Mouse (Mus musculus): ENCODE measurements around the gene Aqp6. TPM values are rescaled to one million over a fixed set of nuclear protein-coding genes. Genes with fewer than 3 reads are reported as not detected.

Gene Aqp6
- polyA plus RNA-seq, 1 experiment: not detected

DNA sequence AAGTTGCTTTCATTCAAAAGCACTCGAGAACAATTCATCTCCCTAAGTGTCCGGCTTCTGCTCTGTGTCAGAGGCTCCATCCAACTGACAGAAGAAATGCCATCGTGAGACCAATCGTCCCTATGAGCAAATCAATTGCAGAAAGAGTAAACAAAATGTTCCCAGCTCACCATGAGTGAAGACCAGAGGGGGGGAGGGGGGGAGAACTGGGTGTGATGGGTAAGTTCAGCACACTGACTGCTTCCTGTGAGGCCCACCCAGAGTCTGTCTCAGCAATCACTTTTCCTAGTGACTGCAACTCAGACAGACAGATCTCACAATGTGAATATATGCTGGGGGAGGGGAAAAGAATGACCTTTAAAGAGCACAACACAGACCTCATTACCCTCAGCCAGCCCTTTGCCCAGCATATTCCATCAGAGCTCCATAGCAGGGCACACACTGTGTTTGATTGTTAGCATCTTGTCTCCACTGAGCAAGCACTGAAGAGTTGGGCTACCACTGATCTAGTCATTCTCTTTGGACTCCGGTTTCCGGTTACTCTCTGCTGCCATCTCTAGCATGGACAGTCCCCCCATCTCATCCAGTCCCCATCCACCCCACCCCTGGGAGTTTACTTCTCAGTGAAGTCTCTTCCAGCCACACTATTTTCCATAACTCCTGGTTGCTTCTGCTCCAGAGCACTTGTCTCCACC is 48.0 kb downstream of the Aqp6 start:
- Histone ChIP-seq H3K4me1 (ENCODE audit: control insufficient read depth) (peaks cover 75% of the 10 kb centered on the region), H3K27me3 (ENCODE audit: control insufficient read depth) (peaks cover 22% of the 10 kb centered on the region), H3K4me3 (replicated peaks) (peak overlapping the region; percentile 90), H3K36me3 (ENCODE audit: control insufficient read depth) (peaks cover 54% of the 10 kb centered on the region), H3K9me3 (ENCODE audit: control insufficient read depth, low read length) (peaks cover 3% of the 10 kb centered on the region)
- TF ChIP-seq GATA1 (IDR thresholded peaks at IDR 0.05; ENCODE audit: low read length): no peak
- TF ChIP-seq TAL1 (IDR thresholded peaks at IDR 0.05; ENCODE audit: low read length): no peak

DNA sequence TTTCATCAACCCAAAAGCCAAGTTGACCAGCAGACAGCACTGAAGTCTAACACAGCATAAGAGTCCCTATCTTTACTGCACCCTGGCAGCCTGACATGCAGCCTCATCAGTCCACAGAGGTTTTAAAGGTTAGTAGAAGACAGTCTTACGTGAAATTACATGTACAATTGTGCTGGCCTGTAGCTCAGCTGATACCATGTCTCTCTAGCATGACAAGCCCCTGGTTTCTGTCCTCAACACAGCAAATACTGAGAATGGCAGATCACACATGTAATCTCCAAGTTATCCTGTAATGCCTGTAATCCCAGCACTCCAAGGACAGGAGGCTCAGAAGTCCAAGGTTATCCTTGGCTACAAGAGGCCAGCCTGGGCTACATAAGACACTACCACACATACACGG is 49.1 kb downstream of the Aqp6 start:
- Histone ChIP-seq H3K4me3 (replicated peaks) (peak overlapping the region; percentile 90), H3K27me3 (ENCODE audit: control insufficient read depth) (peaks cover 33% of the 10 kb centered on the region), H3K9me3 (ENCODE audit: control insufficient read depth, low read length) (peaks cover 7% of the 10 kb centered on the region), H3K36me3 (ENCODE audit: control insufficient read depth) (peaks cover 47% of the 10 kb centered on the region), H3K4me1 (ENCODE audit: control insufficient read depth) (peaks cover 68% of the 10 kb centered on the region)
- no peak for TF ChIP-seq GATA1 (IDR thresholded peaks at IDR 0.05; ENCODE audit: low read length)
- no peak for TF ChIP-seq TAL1 (IDR thresholded peaks at IDR 0.05; ENCODE audit: low read length)

DNA sequence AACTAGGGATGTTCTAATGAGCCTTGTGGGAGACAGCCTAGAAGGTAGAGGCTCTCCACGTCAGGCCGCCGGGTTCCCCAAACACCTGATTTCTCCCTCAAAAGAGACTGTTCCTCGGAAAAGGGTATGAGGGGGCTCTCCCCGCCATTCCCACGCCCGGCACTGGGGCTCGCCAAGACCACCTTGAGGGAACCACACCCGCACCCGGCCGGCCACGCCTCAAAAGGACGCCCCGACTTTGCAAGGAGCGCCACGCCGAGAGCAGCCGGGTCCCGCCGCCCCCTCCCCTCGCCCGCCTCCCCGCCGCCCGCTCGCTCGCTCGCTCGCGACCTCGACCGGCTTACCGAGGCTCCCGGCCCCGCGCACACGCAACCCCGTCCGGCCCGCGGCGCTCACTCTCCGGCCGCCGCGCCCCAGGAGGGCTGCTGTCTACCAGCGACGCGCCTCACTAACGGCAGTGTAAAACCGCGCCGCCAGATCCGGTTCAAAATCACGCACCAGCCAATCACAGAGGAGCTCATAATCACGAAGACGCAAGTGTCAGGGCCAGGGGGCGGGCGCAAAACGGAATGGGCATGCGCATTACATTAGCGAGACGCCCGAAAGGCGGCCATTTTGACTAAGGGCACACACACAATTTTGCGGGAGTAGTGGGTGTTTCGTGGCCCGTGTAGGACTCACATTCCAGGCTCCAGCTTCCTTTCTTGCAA is 50.1 kb downstream of the Aqp6 start, which contains the start of gene Racgap1:
TSS of gene Racgap1 (minus strand) at position 494 of the 710 bp plus-strand sequence.
- TF ChIP-seq GATA1 (IDR thresholded peaks at IDR 0.05; ENCODE audit: low read length): no peak
- no peak for TF ChIP-seq TAL1 (IDR thresholded peaks at IDR 0.05; ENCODE audit: low read length)
- Histone ChIP-seq H3K9me3 (ENCODE audit: control insufficient read depth, low read length) (peaks cover 7% of the 10 kb centered on the region), H3K4me3 (replicated peaks) (peak within 1 kb of the TSS; percentile 90), H3K27me3 (ENCODE audit: control insufficient read depth) (peaks cover 43% of the 10 kb centered on the region), H3K4me1 (ENCODE audit: control insufficient read depth) (peaks cover 58% of the 10 kb centered on the region), H3K36me3 (ENCODE audit: control insufficient read depth) (peaks cover 37% of the 10 kb centered on the region)

DNA sequence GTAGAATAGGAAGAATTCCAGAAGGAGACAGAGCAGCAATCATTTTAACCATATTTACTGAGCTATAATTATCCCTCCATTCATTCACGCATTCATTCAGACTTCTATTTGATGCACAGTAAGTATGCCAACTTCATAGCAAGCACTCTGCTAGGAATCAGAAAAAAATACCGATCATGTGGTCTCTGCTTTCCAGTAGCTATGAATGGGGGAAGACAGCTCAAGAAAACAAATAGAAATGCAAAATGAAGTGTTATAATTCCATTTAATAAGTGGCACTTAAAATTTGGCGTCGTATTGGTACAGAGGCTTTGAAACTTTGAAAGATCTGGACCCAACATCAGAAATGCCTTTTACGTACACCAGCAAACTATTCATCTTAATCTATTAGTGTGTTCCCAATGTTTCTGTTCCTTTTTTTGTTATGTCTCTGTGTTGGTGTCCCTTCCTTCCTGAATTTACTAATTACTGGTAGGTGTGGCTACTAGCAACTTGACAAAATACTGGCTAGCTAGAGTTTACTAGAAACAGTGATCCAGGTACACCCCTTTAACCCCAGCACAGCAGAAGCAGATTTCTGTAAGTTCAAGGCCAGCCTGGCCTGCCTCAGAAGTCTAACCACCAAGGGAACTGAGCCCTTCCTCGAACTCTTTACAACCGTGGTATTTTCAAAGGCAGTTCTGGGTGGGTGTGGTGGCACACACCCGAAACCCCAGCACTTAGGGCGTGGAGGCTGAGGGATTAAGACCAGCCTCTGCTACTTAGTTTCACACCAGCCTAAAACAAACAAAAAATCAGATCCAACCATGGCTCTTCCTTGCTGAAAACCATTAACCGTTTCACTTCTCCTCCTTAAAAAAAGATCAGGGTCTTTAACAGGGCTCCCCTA is 51.0 kb downstream of the Aqp6 start:
- H3K9me3 ChIP-seq (ENCODE audit: control insufficient read depth, low read length): peaks cover 7% of the 10 kb centered on the region
- peaks cover 28% of the 10 kb centered on the region for H3K36me3 ChIP-seq (ENCODE audit: control insufficient read depth)
- peak overlapping the region; percentile 90 for H3K4me3 ChIP-seq (replicated peaks)
- TF ChIP-seq GATA1 (IDR thresholded peaks at IDR 0.05; ENCODE audit: low read length) (no peak), TAL1 (IDR thresholded peaks at IDR 0.05; ENCODE audit: low read length) (no peak)
- peaks cover 50% of the 10 kb centered on the region for H3K4me1 ChIP-seq (ENCODE audit: control insufficient read depth)
- peaks cover 52% of the 10 kb centered on the region for H3K27me3 ChIP-seq (ENCODE audit: control insufficient read depth)

DNA sequence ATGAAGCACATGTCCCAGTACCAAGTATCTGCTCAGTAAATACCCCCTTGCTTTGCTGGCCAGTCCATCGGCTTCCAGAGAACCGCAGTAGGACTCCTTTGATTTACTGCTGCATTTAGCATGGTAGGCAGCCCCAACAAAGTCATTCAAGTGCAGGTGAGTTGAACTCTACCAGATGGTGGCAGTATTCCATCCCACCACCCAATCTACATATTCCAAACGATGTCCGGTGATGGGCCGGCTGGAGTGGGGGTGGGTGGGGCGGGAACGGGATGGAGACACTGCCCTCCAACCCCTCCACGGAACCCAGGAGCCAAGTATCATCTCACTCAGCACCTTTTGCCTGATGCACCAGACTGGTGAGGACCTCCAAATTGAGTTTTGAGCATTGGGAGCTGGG is 52.1 kb downstream of the Aqp6 start:
- no peak for TF ChIP-seq TAL1 (IDR thresholded peaks at IDR 0.05; ENCODE audit: low read length)
- Histone ChIP-seq H3K27me3 (ENCODE audit: control insufficient read depth) (peaks cover 61% of the 10 kb centered on the region), H3K4me1 (ENCODE audit: control insufficient read depth) (peaks cover 42% of the 10 kb centered on the region), H3K36me3 (ENCODE audit: control insufficient read depth) (peaks cover 20% of the 10 kb centered on the region), H3K4me3 (replicated peaks) (no peak overlapping the region), H3K9me3 (ENCODE audit: control insufficient read depth, low read length) (peaks cover 7% of the 10 kb centered on the region)

DNA sequence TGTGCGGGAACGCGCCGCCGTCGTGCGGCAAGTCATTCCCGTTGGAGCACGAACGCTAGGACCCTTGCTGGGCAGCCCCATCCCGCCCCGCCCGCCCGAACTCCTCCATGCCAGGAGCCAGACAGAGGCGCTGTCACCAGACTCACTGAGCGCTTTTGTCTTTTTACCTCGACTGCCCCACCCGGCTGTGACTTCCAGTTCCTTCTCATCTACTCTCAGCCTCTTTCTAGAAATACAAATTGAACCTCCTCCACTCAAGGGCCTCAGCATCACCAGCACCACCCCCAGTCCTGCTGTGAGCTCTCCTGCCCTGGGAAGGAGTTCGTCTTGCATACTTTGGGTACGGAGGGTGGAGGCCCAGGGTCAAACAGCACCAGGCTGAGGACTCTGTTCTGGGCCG is 52.7 kb downstream of the Aqp6 start:
- Histone ChIP-seq H3K4me3 (replicated peaks) (no peak overlapping the region), H3K4me1 (ENCODE audit: control insufficient read depth) (peaks cover 38% of the 10 kb centered on the region), H3K36me3 (ENCODE audit: control insufficient read depth) (peaks cover 15% of the 10 kb centered on the region), H3K9me3 (ENCODE audit: control insufficient read depth, low read length) (peaks cover 7% of the 10 kb centered on the region), H3K27me3 (ENCODE audit: control insufficient read depth) (peaks cover 67% of the 10 kb centered on the region)
- TF ChIP-seq TAL1 (IDR thresholded peaks at IDR 0.05; ENCODE audit: low read length): no peak
- no peak for TF ChIP-seq GATA1 (IDR thresholded peaks at IDR 0.05; ENCODE audit: low read length)

Other genes with a start within 250 kb of the Aqp6 start
- gene Fmnl3, start 230.9 kb upstream of the Aqp6 start, polyA plus RNA-seq (2012): 0.01 and 0.02 TPM in 2 replicates
- 19.1 and 27.7 TPM in 2 replicates for gene Tmbim6, start 208.5 kb upstream of the Aqp6 start, polyA plus RNA-seq (2012)
- 0.08 and 0.12 TPM in 2 replicates for gene Nckap5l, start 143.7 kb upstream of the Aqp6 start, polyA plus RNA-seq (2012)
- 0.17 and 0.28 TPM in 2 replicates for gene Bcdin3d, start 126.7 kb upstream of the Aqp6 start, polyA plus RNA-seq (2012)
- not detected in 2 replicates for gene Faim2, start 73.2 kb upstream of the Aqp6 start, polyA plus RNA-seq (2012)
- not detected in 2 replicates for gene Aqp2, start 22.3 kb upstream of the Aqp6 start, polyA plus RNA-seq (2012)
- not detected in 2 replicates for gene Aqp5, start 10.6 kb upstream of the Aqp6 start, polyA plus RNA-seq (2012)
- gene Racgap1, start 50.3 kb downstream of the Aqp6 start, polyA plus RNA-seq (2012): 2.5 and 4.0 TPM in 2 replicates
- gene Asic1, start 69.0 kb downstream of the Aqp6 start, polyA plus RNA-seq (2012): not detected in 2 replicates
- 1.9 and 2.0 TPM in 2 replicates for gene Smarcd1, start 100.7 kb downstream of the Aqp6 start, polyA plus RNA-seq (2012)
- gene Gm17349, start 104.1 kb downstream of the Aqp6 start, polyA plus RNA-seq (2012): 0.25 TPM in 1 of 2 replicates, not detected in the other
- gene Gpd1, start 116.1 kb downstream of the Aqp6 start, polyA plus RNA-seq (2012): 0.07 and 0.15 TPM in 2 replicates
- 5.7 and 7.1 TPM in 2 replicates for gene Cox14, start 124.2 kb downstream of the Aqp6 start, polyA plus RNA-seq (2012)
- 0.04 TPM in 1 of 2 replicates, not detected in the other for gene Cers5, start 171.5 kb downstream of the Aqp6 start, polyA plus RNA-seq (2012)